In the genomic region with DNA sequence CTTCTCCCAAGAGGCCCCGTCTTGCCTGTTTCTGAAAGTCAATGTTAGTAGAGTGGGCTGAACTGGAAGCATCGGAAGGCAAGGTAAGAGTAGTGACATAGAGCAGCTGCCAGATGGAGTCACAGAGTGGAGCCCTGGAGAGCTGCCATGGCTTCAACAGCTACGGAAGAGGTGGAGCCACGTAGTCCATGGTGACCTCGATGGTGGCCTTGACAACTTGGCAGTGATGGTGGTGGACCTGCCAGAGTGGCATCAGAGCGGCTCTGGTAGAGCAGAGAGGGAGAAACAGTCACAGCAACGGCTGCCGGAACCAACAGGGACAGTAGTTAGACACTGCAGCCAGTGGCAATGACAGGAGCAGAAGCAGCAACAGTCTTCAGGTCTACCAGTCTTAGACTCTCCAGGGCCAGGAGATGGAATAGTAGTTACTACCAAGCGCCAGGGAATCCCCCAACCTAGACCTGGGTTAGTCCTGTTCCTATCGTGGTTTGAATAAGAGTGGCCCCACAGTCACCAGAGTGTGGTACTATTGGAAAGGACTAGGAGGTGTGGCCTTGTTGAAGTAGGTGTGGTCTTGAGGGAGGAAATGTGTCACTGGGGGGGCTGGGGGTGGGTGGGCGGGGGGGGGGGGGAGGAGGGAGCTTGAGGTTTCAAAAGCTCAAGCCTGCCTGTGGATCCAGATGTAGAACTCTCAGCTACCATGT, we compare ENCODE assay signal across 14 mouse cellular contexts. TPM values are rescaled to one million over a fixed set of nuclear protein-coding genes. Genes with fewer than 3 reads are reported as not detected.
DNase-seq lines count a peak whose midpoint lies in the region; ATAC-seq and TF ChIP-seq lines count a peak whose summit lies in the region.
"Had no signal": no experiment of that assay in that cellular context is flagged by ENCODE, and none has a peak within 500 bp of the region (broad histone marks: within the 10 kb centered on the region; RNA-seq: fewer than 3 reads in every experiment).

No protein-coding gene starts in this region.

- 87% methylated on average over 10 of the region's 11 CpGs for WGBS in midbrain, postnatal 0 days
- WGBS in midbrain, embryonic 10.5 days = 92% methylated on average over 10 of the region's 11 CpGs

- TF ChIP-seq CTCF in midbrain, postnatal 0 days (IDR thresholded peaks at IDR 0.05) = no peak

- no peaks in the 10 kb centered on the region for H3K9me3 ChIP-seq in midbrain, postnatal 0 days (ENCODE audit: low read length)
- H3K9me3 ChIP-seq in midbrain, embryonic 10.5 days (replicated peaks) = no peaks in the 10 kb centered on the region
- H3K9me3 ChIP-seq: embryonic facial prominence, embryonic 13.5 days; G1E had no signal

- no peaks in the 10 kb centered on the region for H3K27me3 ChIP-seq in midbrain, postnatal 0 days (ENCODE audit: insufficient read depth, low read length)
- H3K27me3 ChIP-seq in midbrain, embryonic 10.5 days (ENCODE audit: low read depth, poor library complexity, severe bottlenecking) = peaks cover 4% of the 10 kb centered on the region

- no peaks in the 10 kb centered on the region for H3K4me1 ChIP-seq in midbrain, postnatal 0 days (ENCODE audit: insufficient read depth, low read length)
- H3K4me1 ChIP-seq in midbrain, embryonic 10.5 days = no peaks in the 10 kb centered on the region

- no peak overlapping the region for H3K4me3 ChIP-seq in midbrain, postnatal 0 days (ENCODE audit: low read depth, low read length)
- H3K4me3 ChIP-seq in midbrain, embryonic 10.5 days = no peak overlapping the region
- H3K4me3 ChIP-seq: embryonic facial prominence, embryonic 13.5 days had no signal

- no peak for DNase-seq in frontal cortex, adult 2 months (ENCODE audit: extremely low spot score in 1 of 2, low spot score in 1 of 2)
- DNase-seq in midbrain, postnatal 0 days (ENCODE audit: low spot score) = peak; percentile 72
- no peak for DNase-seq in midbrain, embryonic 10.5 days (ENCODE audit: low spot score)
- DNase-seq in cerebellum, postnatal 14 days = peak; percentile 95 to 96
- no peak for DNase-seq in natural killer cell, adult 2 months (ENCODE audit: low spot score in 2 of 2)
- DNase-seq in urinary bladder, adult 18-20 months (ENCODE audit: low spot score in 2 of 2) = no peak
- DNase-seq in thymus, postnatal 25 days = no peak
- DNase-seq: kidney, adult 11 months; liver, postnatal 0 days had no signal

- ATAC-seq in frontal cortex, adult (ENCODE audit: low TSS enrichment) = 0 out of 2 replicates have a peak, but pooled peaks have one; percentile 22
- peak; percentile 69; the same call in 1 of the 2 replicates for ATAC-seq in midbrain, postnatal 0 days (ENCODE audit: low FRiP score)
- ATAC-seq: forebrain, embryonic 14.5 days; liver, postnatal 0 days had no signal

- H3K9ac ChIP-seq in midbrain, postnatal 0 days (replicated peaks; ENCODE audit: low read length, poor library complexity, severe bottlenecking) = no peak overlapping the region
- H3K9ac ChIP-seq: embryonic facial prominence, embryonic 13.5 days; liver, postnatal 0 days had no signal

- no peak overlapping the region for H3K4me2 ChIP-seq in midbrain, postnatal 0 days (ENCODE audit: low read depth, low read length, poor library complexity, severe bottlenecking)
- H3K4me2 ChIP-seq: embryonic facial prominence, embryonic 13.5 days had no signal

- no peaks in the 10 kb centered on the region for H3K36me3 ChIP-seq in midbrain, postnatal 0 days (ENCODE audit: insufficient read depth, low read length)
- H3K36me3 ChIP-seq in midbrain, embryonic 10.5 days = no peaks in the 10 kb centered on the region
- H3K36me3 ChIP-seq: embryonic facial prominence, embryonic 13.5 days; G1E had no signal

- no peak overlapping the region for H3K27ac ChIP-seq in midbrain, postnatal 0 days (ENCODE audit: low read depth, low read length)
- H3K27ac ChIP-seq in midbrain, embryonic 10.5 days (replicated peaks) = no peak overlapping the region
- H3K27ac ChIP-seq: embryonic facial prominence, embryonic 13.5 days; macrophage had no signal

RNA-seq across cellular contexts. Expression of gene Rapgef4, which starts 6.7 kb away (rescaled TPM):
- 366 and 429 TPM in 2 replicates for polyA plus RNA-seq in frontal cortex, adult 2 months (2012; rRNA removed)
- total RNA-seq in midbrain, postnatal 0 days (2014; rRNA removed) = 66.0 and 78.6 TPM in 2 replicates
- polyA plus RNA-seq in midbrain, postnatal 0 days (2015; fragmentation: Nextera tagmentation; extraction: Ambion mirVana) = 44.6 and 48.5 TPM in 2 replicates
- polyA plus RNA-seq in midbrain, embryonic 10.5 days (2016; fragmentation: Nextera tagmentation; extraction: Ambion mirVana) = 1.7 and 2.9 TPM in 2 replicates
- polyA plus RNA-seq: G1E, macrophage had no signal

Comparison
In these comparisons a context has a peak if more than half of its experiments do, and no peak if none do; other contexts are left out.
1. DNase-seq: peak in midbrain, postnatal 0 days (single experiment) and cerebellum, postnatal 14 days (2 of 2); none in frontal cortex, adult 2 months (0 of 2), midbrain, embryonic 10.5 days (single experiment), natural killer cell, adult 2 months (0 of 2), urinary bladder, adult 18-20 months (0 of 2) and thymus, postnatal 25 days (single experiment).
2. RNA of gene Rapgef4, which starts 6.7 kb away (polyA plus RNA-seq): 366 to 429 TPM in frontal cortex, adult 2 months and 44.6 to 48.5 TPM in midbrain, postnatal 0 days; 1.7 to 2.9 TPM in midbrain, embryonic 10.5 days; every median in the first group is over 10 times any median in the second.